Mouse (Mus musculus) MEL (cell line): Measurements from ENCODE around the gene Slc18a2. TPM values are rescaled to one million over a fixed set of nuclear protein-coding genes. Genes with fewer than 3 reads are reported as not detected.
A peak's percentile ranks its signal among the peaks of the same experiment; 100 is the strongest.

ENCODE experiments used
- DNase-seq: peaks from one replicate; pipeline ENCODE4 v3.0.0; 2011; ENCODE audit warnings: low read depth, low spot score
- H3K27ac ChIP-seq: 2 replicates; pipeline ENCODE4 v1.5.1; 2012; ENCODE audit warnings: low read depth, mild to moderate bottlenecking, control low read depth, low read length, moderate library complexity; ENCODE audit not compliant: control insufficient read depth
- H3K27me3 ChIP-seq, 2 experiments: fragments of 150-350 bp in 1 of 2; sonication (generic) in 1 of 2; 2 replicates each; pipeline ENCODE4 v1.6.1; 2012; ENCODE audit warnings: low read length in 2 of 2, mild to moderate bottlenecking in 2 of 2, improper control_type of control experiment in 1 of 2, moderate library complexity in 1 of 2; ENCODE audit not compliant: insufficient read depth in 2 of 2, control insufficient read depth in 1 of 2
- H3K36me3 ChIP-seq, 2 experiments: 2 replicates each; pipeline ENCODE4 v1.6.1; 2012 to 2014; ENCODE audit warnings: low read length in 2 of 2, improper control_type of control experiment in 1 of 2, inconsistent platforms in 1 of 2, mild to moderate bottlenecking in 1 of 2; ENCODE audit not compliant: insufficient read depth in 2 of 2, control insufficient read depth in 1 of 2
- H3K4me1 ChIP-seq, 2 experiments: fragments of 150-350 bp in 1 of 2; sonication (generic) in 1 of 2; 2 replicates each; pipeline ENCODE4 v1.6.1; 2012; ENCODE audit warnings: low read length in 2 of 2, improper control_type of control experiment in 1 of 2, mild to moderate bottlenecking in 1 of 2; ENCODE audit not compliant: insufficient read depth in 2 of 2, control insufficient read depth in 1 of 2
- H3K4me3 ChIP-seq, 2 experiments: fragments of 150-350 bp in 1 of 2; sonication (generic) in 1 of 2; 2 replicates each; pipeline ENCODE4 v1.5.1; 2012; ENCODE audit warnings: low read depth in 2 of 2, low read length in 2 of 2, mild to moderate bottlenecking in 2 of 2, moderate library complexity in 2 of 2, control low read depth in 1 of 2, improper control_type of control experiment in 1 of 2; ENCODE audit not compliant: control insufficient read depth in 1 of 2, insufficient read depth in 1 of 2
- H3K79me2 ChIP-seq: 2 replicates; pipeline ENCODE4 v1.6.1; 2012; ENCODE audit warnings: mild to moderate bottlenecking, low read length, moderate library complexity; ENCODE audit not compliant: control insufficient read depth, poor library complexity, insufficient read depth
- H3K9ac ChIP-seq: 2 replicates; pipeline ENCODE4 v1.6.1; 2012; ENCODE audit warnings: low read depth, mild to moderate bottlenecking, control low read depth, low read length, moderate library complexity; ENCODE audit not compliant: control insufficient read depth, poor library complexity, severe bottlenecking
- H3K9me3 ChIP-seq: fragments of 150-350 bp; sonication (generic); replicated peaks from 2 replicates; pipeline ENCODE4 v1.6.1; 2012; ENCODE audit warnings: mild to moderate bottlenecking, low read length, improper control_type of control experiment, moderate library complexity; ENCODE audit not compliant: insufficient read depth
- BHLHE40 ChIP-seq: IDR thresholded peaks from 2 replicates; pipeline ENCODE4 v1.6.1; 2012; ENCODE audit warnings: low read depth, mild to moderate bottlenecking, inconsistent platforms, low read length, improper control_type of control experiment, borderline replicate concordance
- CHD2 ChIP-seq: IDR thresholded peaks from 2 replicates; pipeline ENCODE4 v1.6.1; 2011; ENCODE audit warnings: low read length, improper control_type of control experiment
- CTCF ChIP-seq, 3 experiments: IDR thresholded peaks in 2 of 3; conservative IDR thresholded peaks in 1 of 3; 2 replicates each; pipeline ENCODE4 v1.5.1; 2011 to 2012; ENCODE audit warnings: low read length in 3 of 3, low read depth in 2 of 3, mild to moderate bottlenecking in 2 of 3, improper control_type of control experiment in 1 of 3, inconsistent platforms in 1 of 3, mixed read lengths in 1 of 3, moderate library complexity in 1 of 3; ENCODE audit not compliant: control insufficient read depth in 1 of 3, insufficient read depth in 1 of 3, poor library complexity in 1 of 3, severe bottlenecking in 1 of 3
- ELF1 ChIP-seq: IDR thresholded peaks from 2 replicates; pipeline ENCODE4 v1.6.1; 2014; ENCODE audit warnings: low read depth, mild to moderate bottlenecking, inconsistent platforms, low read length, improper control_type of control experiment, moderate library complexity
- EP300 ChIP-seq, 2 experiments: IDR thresholded peaks; 2 replicates each; pipeline ENCODE4 v1.6.1; 2011; ENCODE audit warnings: improper control_type of control experiment in 2 of 2, low read length in 2 of 2, low read depth in 1 of 2, mild to moderate bottlenecking in 1 of 2
- GABPA ChIP-seq: IDR thresholded peaks from 2 replicates; pipeline ENCODE4 v1.6.1; 2012; ENCODE audit warnings: low read depth, mild to moderate bottlenecking, inconsistent platforms, low read length, improper control_type of control experiment, moderate library complexity
- GATA1 ChIP-seq: IDR thresholded peaks from 2 replicates; pipeline ENCODE4 v1.6.1; 2011; ENCODE audit warnings: low read depth, low read length, improper control_type of control experiment
- HCFC1 ChIP-seq: IDR thresholded peaks from 2 replicates; pipeline ENCODE4 v1.6.1; 2012; ENCODE audit warnings: low read depth, mild to moderate bottlenecking, inconsistent platforms, low read length, improper control_type of control experiment, moderate library complexity
- JUND ChIP-seq: IDR thresholded peaks from 2 replicates; pipeline ENCODE4 v1.6.1; 2011; ENCODE audit warnings: low read depth, mild to moderate bottlenecking, improper control_type of control experiment, low read length
- KAT2A ChIP-seq: conservative IDR thresholded peaks from 2 replicates; pipeline ENCODE4 v1.6.1; 2012; ENCODE audit warnings: low read depth, low read length, improper control_type of control experiment, inconsistent platforms
- MAX ChIP-seq: IDR thresholded peaks from 2 replicates; pipeline ENCODE4 v1.6.1; 2011; ENCODE audit warnings: low read length, improper control_type of control experiment
- MAZ ChIP-seq: IDR thresholded peaks from 2 replicates; pipeline ENCODE4 v1.6.1; 2012; ENCODE audit warnings: low read depth, mild to moderate bottlenecking, inconsistent platforms, low read length, improper control_type of control experiment
- MEF2A ChIP-seq: IDR thresholded peaks from 2 replicates; pipeline ENCODE4 v1.6.1; 2014; ENCODE audit warnings: low read depth, mild to moderate bottlenecking, inconsistent platforms, low read length, improper control_type of control experiment; ENCODE audit not compliant: poor library complexity, insufficient replicate concordance, severe bottlenecking; ENCODE audit errors: extremely low read depth
- MXI1 ChIP-seq: IDR thresholded peaks from 2 replicates; pipeline ENCODE4 v1.6.1; 2011; ENCODE audit warnings: mild to moderate bottlenecking, low read depth, low read length, improper control_type of control experiment
- MYC ChIP-seq: IDR thresholded peaks from 2 replicates; pipeline ENCODE4 v1.6.1; 2011; ENCODE audit warnings: low read depth, mild to moderate bottlenecking, low read length, improper control_type of control experiment, moderate library complexity
- NRF1 ChIP-seq: IDR thresholded peaks from 2 replicates; pipeline ENCODE4 v1.6.1; 2014; ENCODE audit warnings: low read depth, mild to moderate bottlenecking, inconsistent platforms, low read length, improper control_type of control experiment, moderate library complexity; ENCODE audit not compliant: poor library complexity, insufficient read depth, severe bottlenecking
- POLR2A ChIP-seq, 2 experiments: IDR thresholded peaks; 2 replicates each; pipeline ENCODE4 v1.6.1; 2011 to 2012; ENCODE audit warnings: low read length in 2 of 2, mild to moderate bottlenecking in 2 of 2, control low read depth in 1 of 2, improper control_type of control experiment in 1 of 2, low read depth in 1 of 2, moderate library complexity in 1 of 2; ENCODE audit not compliant: control insufficient read depth in 1 of 2, insufficient read depth in 1 of 2, poor library complexity in 1 of 2
- POLR2AphosphoS2 ChIP-seq: IDR thresholded peaks from 2 replicates; pipeline ENCODE4 v1.6.1; 2011; ENCODE audit warnings: low read length, improper control_type of control experiment
- POLR2AphosphoS5 ChIP-seq: IDR thresholded peaks from 2 replicates; pipeline ENCODE4 v1.6.1; 2012; ENCODE audit warnings: low read depth, borderline replicate concordance, mild to moderate bottlenecking, inconsistent platforms, low read length, moderate library complexity, mixed read lengths
- RAD21 ChIP-seq: IDR thresholded peaks from 2 replicates; pipeline ENCODE4 v1.6.1; 2011; ENCODE audit warnings: mild to moderate bottlenecking, low read depth, low read length, improper control_type of control experiment
- SIN3A ChIP-seq: IDR thresholded peaks from 2 replicates; pipeline ENCODE4 v1.6.1; 2012; ENCODE audit warnings: low read length, improper control_type of control experiment, inconsistent platforms
- SMC3 ChIP-seq: IDR thresholded peaks from 2 replicates; pipeline ENCODE4 v1.6.1; 2011; ENCODE audit warnings: low read depth, low read length, improper control_type of control experiment
- TBP ChIP-seq: IDR thresholded peaks from 2 replicates; pipeline ENCODE4 v1.8.0; 2011; ENCODE audit warnings: low read depth, low read length, improper control_type of control experiment
- TCF12 ChIP-seq: IDR thresholded peaks from 2 replicates; pipeline ENCODE4 v1.6.1; 2014; ENCODE audit warnings: low read depth, mild to moderate bottlenecking, inconsistent platforms, low read length, improper control_type of control experiment, moderate library complexity
- UBTF ChIP-seq: IDR thresholded peaks from 2 replicates; pipeline ENCODE4 v1.6.1; 2012; ENCODE audit warnings: low read depth, mild to moderate bottlenecking, inconsistent platforms, low read length, improper control_type of control experiment, moderate library complexity, borderline replicate concordance; ENCODE audit not compliant: insufficient read depth
- USF1 ChIP-seq: IDR thresholded peaks from 2 replicates; pipeline ENCODE4 v1.6.1; 2014; ENCODE audit warnings: low read depth, mild to moderate bottlenecking, inconsistent platforms, low read length, improper control_type of control experiment, moderate library complexity
- ZC3H11A ChIP-seq: IDR thresholded peaks from 2 replicates; pipeline ENCODE4 v1.6.1; 2012; ENCODE audit warnings: low read depth, mild to moderate bottlenecking, inconsistent platforms, low read length, improper control_type of control experiment
- ZKSCAN1 ChIP-seq: IDR thresholded peaks from 2 replicates; pipeline ENCODE4 v1.6.1; 2012; ENCODE audit warnings: low read depth, mild to moderate bottlenecking, inconsistent platforms, low read length, improper control_type of control experiment, moderate library complexity
- ZMIZ1 ChIP-seq: IDR thresholded peaks from 2 replicates; pipeline ENCODE4 v1.6.1; 2012; ENCODE audit warnings: low read depth, mild to moderate bottlenecking, inconsistent platforms, low read length, improper control_type of control experiment, moderate library complexity
- ZNF384 ChIP-seq: IDR thresholded peaks from 2 replicates; pipeline ENCODE4 v1.6.1; 2012; ENCODE audit warnings: low read depth, mild to moderate bottlenecking, inconsistent platforms, low read length, improper control_type of control experiment
- polyA plus RNA-seq, 2 experiments: library from polyadenylated mRNA; stranded (reverse) in 1 of 2; unstranded in 1 of 2; fragments of >175 nt in 1 of 2; fragments of >200 nt in 1 of 2; gene quantifications; 2 replicates each; pipeline versions ENCODE4 v1.2.1 to v1.2.4; 2012; ENCODE audit warnings: low replicate concordance in 2 of 2, low read depth in 1 of 2; ENCODE audit not compliant: insufficient read length in 2 of 2, insufficient read depth in 1 of 2, missing spikeins in 1 of 2
- total RNA-seq: library from RNA; depleted of rRNA; stranded (reverse); fragments of 300-350 nt; gene quantifications from 2 replicates; pipeline ENCODE4 v1.2.3, GENCODE M21; 2012

Slc18a2 gene
- total and polyA plus RNA-seq, 3 experiments, result 1.5 to 4.2 TPM; not detected in 1

DNA sequence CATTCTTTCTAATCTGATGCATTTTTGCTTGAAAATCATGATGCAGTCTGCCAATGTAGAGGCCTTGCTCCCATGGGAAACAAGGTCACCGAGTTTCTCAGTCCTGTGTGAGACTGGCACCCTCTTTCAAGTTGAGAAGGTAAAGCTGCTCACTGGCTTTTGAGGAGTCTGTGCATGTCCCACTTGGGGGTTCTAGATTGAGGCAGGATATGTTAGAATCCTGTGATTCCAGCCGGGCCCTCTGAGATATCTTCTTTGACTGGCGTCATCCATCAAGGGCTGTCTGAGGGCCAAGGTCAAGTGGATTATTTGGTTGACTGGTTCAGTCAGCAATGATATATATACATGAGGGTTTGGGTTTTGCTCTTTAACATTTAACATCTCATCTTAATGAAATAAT, 21.3 kb downstream of the Slc18a2 start:
- H3K36me3 ChIP-seq, result no peaks in the 10 kb centered on the region; a peak in 1 of 4 replicates

GRCm38 (mm10) chr19:59289042-59289441, 28.3 kb downstream of the Slc18a2 start:
- H3K9me3 ChIP-seq, result no peaks in the 10 kb centered on the region
- no peak overlapping the region for H3K4me3 ChIP-seq
- H3K4me1 ChIP-seq, result peaks cover 10 to 17% of the 10 kb centered on the region in 2 experiments
- no peaks in the 10 kb centered on the region for H3K79me2 ChIP-seq
- peaks cover 0 to 41% of the 10 kb centered on the region in 2 experiments; a peak in 3 of 4 replicates for H3K36me3 ChIP-seq
- DNase-seq, result peak; percentile 75
- no peaks in the 10 kb centered on the region for H3K27me3 ChIP-seq
- H3K9ac ChIP-seq, result no peak overlapping the region
- peak overlapping the region; percentile 27; the same call in 1 of the 2 replicates for H3K27ac ChIP-seq
- no peak for TF ChIP-seq MAX
- no peak for TF ChIP-seq ZMIZ1
- TF ChIP-seq KAT2A, result no peak
- no peak for TF ChIP-seq ZC3H11A
- TF ChIP-seq CHD2, result no peak
- no peak for TF ChIP-seq SMC3
- TF ChIP-seq JUND, result no peak
- TF ChIP-seq USF1, result no peak
- TF ChIP-seq POLR2A (IDR thresholded peaks at IDR 0.05; ENCODE audit: control insufficient read depth in 1 of 2, insufficient read depth in 1 of 2, low read depth in 1 of 2, low read length in 2 of 2, poor library complexity in 1 of 2), result no peak
- peak; percentile 59; the same call in 1 of the 2 replicates for TF ChIP-seq TBP
- TF ChIP-seq RAD21, result no peak
- no peak for TF ChIP-seq BHLHE40
- TF ChIP-seq MXI1, result no peak
- TF ChIP-seq NRF1, result no peak
- TF ChIP-seq HCFC1, result no peak
- TF ChIP-seq POLR2AphosphoS5, result no peak
- TF ChIP-seq EP300 (IDR thresholded peaks at IDR 0.05; ENCODE audit: low read depth in 1 of 2, low read length in 2 of 2), result peak; percentile 70 to 80
- no peak for TF ChIP-seq MAZ
- TF ChIP-seq ELF1, result no peak
- TF ChIP-seq CTCF (IDR thresholded peaks at IDR 0.05 in 2 of 3, conservative IDR thresholded peaks at IDR 0.05 in 1 of 3; ENCODE audit: control insufficient read depth in 1 of 3, insufficient read depth in 1 of 3, low read depth in 2 of 3, low read length in 3 of 3, poor library complexity in 1 of 3, severe bottlenecking in 1 of 3), result no peak
- TF ChIP-seq ZKSCAN1, result no peak
- TF ChIP-seq POLR2AphosphoS2, result no peak; the same call in 1 of the 2 replicates
- peak; percentile 74 for TF ChIP-seq GATA1
- TF ChIP-seq GABPA, result no peak
- no peak for TF ChIP-seq MEF2A
- no peak for TF ChIP-seq ZNF384
- no peak for TF ChIP-seq SIN3A
- no peak for TF ChIP-seq UBTF
- no peak for TF ChIP-seq MYC
- TF ChIP-seq TCF12, result peak; percentile 27; the same call in 1 of the 2 replicates

More for the DNA sequence above, 21.3 kb downstream of the Slc18a2 start:
- H3K9me3 ChIP-seq, result no peaks in the 10 kb centered on the region
- TF ChIP-seq TCF12 (no peak), ZKSCAN1 (no peak), ZNF384 (no peak), MEF2A (no peak), CHD2 (no peak), KAT2A (no peak)
- no peak overlapping the region for H3K27ac ChIP-seq
- H3K27me3 ChIP-seq, result no peaks in the 10 kb centered on the region
- no peaks in the 10 kb centered on the region for H3K4me1 ChIP-seq
- H3K9ac ChIP-seq, result no peak overlapping the region
- H3K4me3 ChIP-seq, result no peak overlapping the region
- no peaks in the 10 kb centered on the region for H3K79me2 ChIP-seq
- no peak for DNase-seq
